16 mouse cellular contexts compared by ENCODE assay signal in genomic region chr10:42263701-42264100, GRCm38 (mm10).
"Had no signal": no experiment of that assay in that cellular context is flagged by ENCODE, and none has a peak within 500 bp of the region (broad histone marks: within the 10 kb centered on the region; RNA-seq: fewer than 3 reads in every experiment).

No protein-coding gene starts in this region.

- H3K4me2 ChIP-seq: limb, embryonic 13.5 days; midbrain, embryonic 15.5 days; neural tube, embryonic 13.5 days had no signal

- ATAC-seq: intestine, postnatal 0 days; midbrain, embryonic 15.5 days had no signal

- H3K4me1 ChIP-seq: midbrain, embryonic 10.5 days; midbrain, embryonic 15.5 days; neural tube, embryonic 13.5 days had no signal

- H3K4me3 ChIP-seq: layer of hippocampus, adult 2 months; limb, embryonic 13.5 days; midbrain, embryonic 10.5 days; midbrain, embryonic 15.5 days; neural tube, embryonic 13.5 days had no signal

- H3K27me3 ChIP-seq: limb, embryonic 13.5 days; midbrain, embryonic 15.5 days; neural tube, embryonic 13.5 days had no signal

- DNase-seq: kidney, postnatal 10 days; kidney, postnatal 4 days; left cerebral cortex, postnatal 4 days; lung, adult 18-20 months; lung, postnatal 4 days; retina, postnatal 1 day; right cerebral cortex, postnatal 4 days; spleen, adult 18-20 months; thymus, adult 18-20 months; thymus, postnatal 25 days had no signal

- H3K36me3 ChIP-seq: midbrain, embryonic 15.5 days had no signal

- H3K27ac ChIP-seq: layer of hippocampus, adult 2 months; limb, embryonic 13.5 days; midbrain, embryonic 10.5 days; midbrain, embryonic 15.5 days; neural tube, embryonic 13.5 days had no signal

- H3K9me3 ChIP-seq: limb, embryonic 13.5 days; midbrain, embryonic 10.5 days; midbrain, embryonic 15.5 days; neural tube, embryonic 13.5 days had no signal

- H3K9ac ChIP-seq: limb, embryonic 13.5 days; midbrain, embryonic 15.5 days; neural tube, embryonic 13.5 days had no signal
